Mouse (Mus musculus): Measurements from ENCODE around the gene Ppp2r3a. TPM values are rescaled to one million over a fixed set of nuclear protein-coding genes. Genes with fewer than 3 reads are reported as not detected.

Ppp2r3a gene
- polyA plus RNA-seq, 1 experiment from 2014 or later = 23.5 TPM

DNA sequence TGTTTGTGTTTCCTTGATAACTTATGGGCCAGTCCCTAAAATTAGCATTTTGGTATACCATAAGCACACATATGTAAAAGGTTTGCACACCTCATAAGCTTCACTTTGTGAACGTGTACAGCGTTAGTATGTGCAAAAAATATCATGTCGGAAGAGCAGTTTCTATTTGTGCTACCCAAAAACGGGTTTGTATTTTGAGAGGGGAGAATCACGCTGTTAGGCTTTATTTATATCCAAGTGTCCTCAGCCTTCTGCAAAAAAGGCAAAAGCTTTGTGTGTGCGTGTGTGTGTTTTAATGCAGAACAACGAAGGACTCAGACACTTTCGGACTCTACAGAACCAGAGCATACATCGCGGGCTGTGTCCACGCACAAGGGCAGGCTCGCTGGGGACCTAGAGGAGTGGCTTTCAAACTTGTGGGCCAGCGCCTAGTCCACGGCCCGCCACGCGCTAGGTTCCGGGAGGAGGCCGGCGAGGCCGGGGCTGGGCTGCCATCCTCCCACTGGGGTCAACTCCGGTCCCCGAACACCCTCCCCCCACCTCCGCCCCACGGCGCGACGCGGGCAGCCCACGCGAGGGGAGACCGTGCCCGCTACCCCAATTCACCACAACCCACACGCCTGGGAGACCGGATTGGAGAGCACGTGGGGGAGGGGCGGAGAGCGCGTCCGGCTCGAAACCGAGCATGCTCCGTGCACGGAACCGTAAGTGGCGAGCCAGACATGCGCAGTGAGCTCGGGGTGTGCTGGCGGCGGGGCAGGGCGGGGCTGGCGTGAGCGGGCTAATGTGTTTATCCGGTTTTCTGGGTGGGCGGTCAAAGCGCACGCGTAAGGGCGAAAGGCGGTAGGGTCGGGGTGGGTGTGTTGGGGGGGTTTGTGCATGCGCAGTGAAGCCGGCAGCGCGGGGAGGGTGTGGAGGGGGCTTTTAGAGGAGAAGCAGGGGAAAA lies 178.3 kb downstream of the Ppp2r3a start:
- H3K9ac ChIP-seq (ENCODE audit: low read depth, low read length) = peak overlapping the region; percentile 81
- peak; percentile 95 for ATAC-seq (ENCODE audit: low FRiP score, low TSS enrichment)
- 1% methylated on average over 59 of the region's 65 CpGs for WGBS

DNA sequence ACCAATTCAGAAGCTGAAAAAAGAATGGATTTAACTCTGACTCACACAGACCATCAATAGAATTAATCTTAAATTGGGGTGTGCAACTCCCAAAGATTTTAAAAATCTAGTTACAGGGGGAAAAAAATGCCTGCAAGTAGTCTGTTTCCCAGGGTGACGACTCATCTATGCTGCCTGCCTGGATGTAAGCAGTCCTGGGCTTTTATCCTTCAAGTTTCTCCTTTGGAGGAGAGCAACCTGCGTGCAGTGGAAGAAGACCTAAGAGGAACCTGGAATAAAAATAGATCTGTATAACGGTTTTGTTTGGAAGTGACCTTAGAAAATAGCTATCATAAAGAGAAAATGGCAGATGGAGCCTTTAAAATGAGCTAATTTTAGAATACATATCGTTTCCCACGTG lies 179.1 kb downstream of the Ppp2r3a start:
- Histone ChIP-seq H3K36me3 (ENCODE audit: control insufficient read depth, insufficient read depth, low read length) (no peaks in the 10 kb centered on the region), H3K9me3 (ENCODE audit: control insufficient read depth, low read length) (0 out of 2 replicates have a peak, but pooled peaks cover 3% of the 10 kb centered on the region), H3K27ac (ENCODE audit: low read depth, low read length) (no peak overlapping the region), H3K4me2 (replicated peaks; ENCODE audit: low read depth, low read length) (no peak overlapping the region), H3K4me1 (ENCODE audit: control insufficient read depth, insufficient read depth, low read length) (peaks cover 2% of the 10 kb centered on the region; the same call in 1 of the 2 replicates), H3K9ac (ENCODE audit: low read depth, low read length) (peak overlapping the region; percentile 81; the same call in 1 of the 2 replicates), H3K4me3 (ENCODE audit: low read length) (0 out of 2 replicates have a peak overlapping the region, but pooled peaks have one; percentile 97), H3K27me3 (ENCODE audit: control insufficient read depth, insufficient read depth, low read length) (no peaks in the 10 kb centered on the region)
- no peak for ATAC-seq (ENCODE audit: low FRiP score, low TSS enrichment)
- 52% methylated on average over 5 of the region's 5 CpGs for WGBS

More for the DNA sequence above, 178.3 kb downstream of the Ppp2r3a start:
- peak overlapping the region; percentile 56 for H3K4me2 ChIP-seq (replicated peaks; ENCODE audit: low read depth, low read length)
- H3K4me3 ChIP-seq (ENCODE audit: low read length) = peak overlapping the region; percentile 97
- 0 out of 2 replicates have a peak, but pooled peaks cover 3% of the 10 kb centered on the region for H3K9me3 ChIP-seq (ENCODE audit: control insufficient read depth, low read length)
- no peaks in the 10 kb centered on the region for H3K27me3 ChIP-seq (ENCODE audit: control insufficient read depth, insufficient read depth, low read length)
- no peaks in the 10 kb centered on the region for H3K36me3 ChIP-seq (ENCODE audit: control insufficient read depth, insufficient read depth, low read length)
- H3K4me1 ChIP-seq (ENCODE audit: control insufficient read depth, insufficient read depth, low read length) = peaks cover 7% of the 10 kb centered on the region
- H3K27ac ChIP-seq (ENCODE audit: low read depth, low read length) = peak overlapping the region; percentile 86

DNA sequence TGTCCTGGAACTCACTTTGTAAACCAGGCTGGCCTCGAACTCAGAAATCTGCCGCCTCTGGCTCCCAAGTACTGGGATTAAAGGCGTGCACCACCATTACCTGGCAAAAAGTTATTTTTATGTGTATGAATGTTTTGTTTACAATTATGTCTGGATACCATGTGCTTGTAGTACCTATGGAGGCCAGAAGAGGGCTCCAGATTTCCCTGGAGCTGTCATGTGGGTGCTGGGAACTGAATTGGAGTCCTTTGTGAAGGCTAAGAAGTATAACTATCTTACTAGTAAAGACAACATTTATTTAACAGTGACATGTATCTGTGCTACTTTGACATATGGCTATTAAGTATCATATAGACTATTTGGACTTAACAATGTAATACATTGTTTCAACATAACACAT lies 181.8 kb downstream of the Ppp2r3a start:
- H3K4me1 ChIP-seq (ENCODE audit: control insufficient read depth, insufficient read depth, low read length) = no peaks in the 10 kb centered on the region
- no peak overlapping the region for H3K27ac ChIP-seq (ENCODE audit: low read depth, low read length)
- no peaks in the 10 kb centered on the region for H3K27me3 ChIP-seq (ENCODE audit: control insufficient read depth, insufficient read depth, low read length)
- H3K36me3 ChIP-seq (ENCODE audit: control insufficient read depth, insufficient read depth, low read length) = no peaks in the 10 kb centered on the region
- H3K9me3 ChIP-seq (ENCODE audit: control insufficient read depth, low read length) = 0 out of 2 replicates have a peak, but pooled peaks cover 3% of the 10 kb centered on the region
- no peak for ATAC-seq (ENCODE audit: low FRiP score, low TSS enrichment)
- no peak overlapping the region for H3K4me2 ChIP-seq (replicated peaks; ENCODE audit: low read depth, low read length)
- no peak overlapping the region for H3K9ac ChIP-seq (ENCODE audit: low read depth, low read length)
- no peak overlapping the region for H3K4me3 ChIP-seq (ENCODE audit: low read length)
- WGBS = 97% methylated on average over 3 of the region's 3 CpGs

DNA sequence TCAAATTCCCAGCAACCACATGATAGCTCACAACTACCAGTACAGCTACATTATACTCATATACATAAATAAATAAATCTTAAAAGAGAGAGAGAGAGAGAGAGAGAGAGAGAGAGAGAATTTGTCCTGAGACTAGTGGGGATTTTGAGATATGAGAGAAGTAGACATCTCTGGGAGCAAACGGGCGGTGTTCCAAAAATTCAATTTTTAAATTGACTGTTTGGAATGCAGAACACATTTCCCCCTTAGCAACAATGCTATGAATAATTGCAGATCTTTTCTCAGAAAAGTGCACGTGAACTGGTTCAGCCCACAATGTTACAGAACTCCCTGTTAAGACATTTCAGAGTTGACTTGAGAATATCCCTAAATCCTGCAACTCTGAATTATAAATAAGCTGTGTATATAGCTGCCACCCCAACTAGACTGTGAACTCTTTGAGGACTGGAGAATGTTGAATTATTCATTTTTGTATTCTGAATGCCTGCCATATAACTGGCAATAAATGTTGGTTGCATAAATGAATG lies 186.5 kb downstream of the Ppp2r3a start:
- no peaks in the 10 kb centered on the region for H3K4me1 ChIP-seq (ENCODE audit: control insufficient read depth, insufficient read depth, low read length)
- 88% methylated on average over 3 of the region's 3 CpGs for WGBS
- H3K9me3 ChIP-seq (ENCODE audit: control insufficient read depth, low read length) = 0 out of 2 replicates have a peak, but pooled peaks cover 3% of the 10 kb centered on the region
- no peaks in the 10 kb centered on the region for H3K27me3 ChIP-seq (ENCODE audit: control insufficient read depth, insufficient read depth, low read length)
- no peak overlapping the region for H3K4me2 ChIP-seq (replicated peaks; ENCODE audit: low read depth, low read length)
- no peak for ATAC-seq (ENCODE audit: low FRiP score, low TSS enrichment)
- H3K9ac ChIP-seq (ENCODE audit: low read depth, low read length) = no peak overlapping the region
- no peak overlapping the region for H3K27ac ChIP-seq (ENCODE audit: low read depth, low read length)
- H3K4me3 ChIP-seq (ENCODE audit: low read length) = no peak overlapping the region
- H3K36me3 ChIP-seq (ENCODE audit: control insufficient read depth, insufficient read depth, low read length) = no peaks in the 10 kb centered on the region

DNA sequence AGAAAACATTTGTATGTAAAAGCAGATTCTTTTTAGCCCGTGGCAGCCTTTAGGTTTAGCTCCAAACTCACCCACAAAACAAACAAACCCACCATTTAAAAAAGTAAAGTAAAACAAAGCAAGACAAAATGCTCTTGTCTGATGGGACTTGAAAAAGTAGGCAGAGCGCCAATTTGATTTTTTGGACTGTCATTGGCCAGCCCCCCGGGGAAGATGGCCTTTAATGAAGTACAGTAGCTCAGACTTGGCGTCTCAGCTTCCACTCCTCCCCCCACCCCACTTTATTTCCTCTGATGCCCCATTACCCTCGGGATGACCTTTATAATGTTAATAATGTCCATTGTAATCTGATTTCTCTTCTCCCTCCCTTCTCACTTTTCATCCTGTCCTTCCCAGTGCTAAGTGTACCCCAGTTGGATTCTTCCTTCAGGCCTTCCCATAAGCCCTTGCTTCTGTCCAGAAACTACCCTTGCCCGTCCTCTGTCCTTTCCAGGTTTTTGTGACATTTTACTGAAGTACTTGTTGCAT lies 189.3 kb downstream of the Ppp2r3a start:
- Histone ChIP-seq H3K27ac (ENCODE audit: low read depth, low read length) (no peak overlapping the region), H3K9ac (ENCODE audit: low read depth, low read length) (no peak overlapping the region), H3K4me1 (ENCODE audit: control insufficient read depth, insufficient read depth, low read length) (no peaks in the 10 kb centered on the region), H3K9me3 (ENCODE audit: control insufficient read depth, low read length) (no peaks in the 10 kb centered on the region), H3K27me3 (ENCODE audit: control insufficient read depth, insufficient read depth, low read length) (no peaks in the 10 kb centered on the region), H3K4me2 (replicated peaks; ENCODE audit: low read depth, low read length) (no peak overlapping the region), H3K36me3 (ENCODE audit: control insufficient read depth, insufficient read depth, low read length) (no peaks in the 10 kb centered on the region), H3K4me3 (ENCODE audit: low read length) (no peak overlapping the region)
- no peak for ATAC-seq (ENCODE audit: low FRiP score, low TSS enrichment)
- WGBS = 53% methylated on average over 6 of the region's 6 CpGs

DNA sequence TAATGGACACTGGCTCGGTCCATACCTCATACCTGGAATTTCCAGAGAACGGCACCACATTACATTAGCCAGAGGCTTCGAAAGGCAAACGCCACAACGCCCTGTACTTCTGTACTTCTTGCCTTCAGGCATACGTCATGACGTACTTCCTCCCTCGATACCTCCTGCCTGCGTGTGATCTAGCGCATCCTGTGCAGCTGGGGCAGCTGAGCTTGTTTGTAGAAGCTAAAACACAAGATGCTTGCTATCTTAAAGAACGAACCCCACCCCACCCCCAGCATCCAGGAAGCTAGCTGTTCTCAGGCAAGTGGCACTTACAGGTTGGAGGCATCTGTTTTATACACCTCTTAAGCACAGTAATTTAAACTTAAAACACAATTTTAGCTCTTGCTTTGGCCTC lies 190.6 kb downstream of the Ppp2r3a start:
- Histone ChIP-seq H3K27ac (ENCODE audit: low read depth, low read length) (no peak overlapping the region), H3K9me3 (ENCODE audit: control insufficient read depth, low read length) (no peaks in the 10 kb centered on the region), H3K36me3 (ENCODE audit: control insufficient read depth, insufficient read depth, low read length) (no peaks in the 10 kb centered on the region), H3K4me2 (replicated peaks; ENCODE audit: low read depth, low read length) (no peak overlapping the region), H3K4me3 (ENCODE audit: low read length) (no peak overlapping the region), H3K27me3 (ENCODE audit: control insufficient read depth, insufficient read depth, low read length) (no peaks in the 10 kb centered on the region), H3K4me1 (ENCODE audit: control insufficient read depth, insufficient read depth, low read length) (no peaks in the 10 kb centered on the region), H3K9ac (ENCODE audit: low read depth, low read length) (no peak overlapping the region)
- WGBS = 71% methylated on average over 11 of the region's 11 CpGs
- ATAC-seq (ENCODE audit: low FRiP score, low TSS enrichment) = no peak

DNA sequence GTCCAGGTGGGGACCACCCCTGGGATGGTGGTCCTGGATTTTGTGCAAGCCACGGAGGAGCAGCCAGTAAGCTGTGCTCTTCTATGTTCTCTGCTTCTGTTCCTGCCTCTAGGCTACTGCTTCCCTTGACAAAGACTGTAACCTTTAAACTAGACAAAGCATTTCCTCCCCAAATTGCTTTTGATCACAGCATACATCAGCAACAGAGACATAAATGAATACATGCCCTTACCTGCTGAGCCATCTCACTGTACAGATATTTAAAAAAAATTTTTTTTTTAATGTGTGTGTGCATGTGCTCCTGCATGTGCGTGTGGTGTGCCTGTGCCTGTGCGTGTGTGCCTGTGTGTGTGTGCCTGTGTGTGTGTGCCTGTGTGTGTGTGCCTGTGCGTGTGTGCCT lies 194.4 kb downstream of the Ppp2r3a start:
- Histone ChIP-seq H3K27ac (ENCODE audit: low read depth, low read length) (no peak overlapping the region), H3K9me3 (ENCODE audit: control insufficient read depth, low read length) (no peaks in the 10 kb centered on the region), H3K36me3 (ENCODE audit: control insufficient read depth, insufficient read depth, low read length) (no peaks in the 10 kb centered on the region), H3K9ac (ENCODE audit: low read depth, low read length) (no peak overlapping the region), H3K4me1 (ENCODE audit: control insufficient read depth, insufficient read depth, low read length) (no peaks in the 10 kb centered on the region), H3K4me3 (ENCODE audit: low read length) (no peak overlapping the region), H3K27me3 (ENCODE audit: control insufficient read depth, insufficient read depth, low read length) (no peaks in the 10 kb centered on the region), H3K4me2 (replicated peaks; ENCODE audit: low read depth, low read length) (no peak overlapping the region)
- ATAC-seq (ENCODE audit: low FRiP score, low TSS enrichment) = no peak
- 91% methylated on average over 4 of the region's 4 CpGs for WGBS

All from kidney, embryonic 14.5 days (tissue).